Mouse (Mus musculus) ES-Bruce4 (cell line): ENCODE results near the gene Slc48a1.

Source experiments
- CTCF ChIP-seq: IDR thresholded peaks from one replicate; pipeline ENCODE4 v1.8.1; 2011; ENCODE audit warnings: low read depth, low read length
- POLR2A ChIP-seq: IDR thresholded peaks from one replicate; pipeline ENCODE4 v1.8.1; 2011; ENCODE audit warnings: low read length; ENCODE audit not compliant: insufficient read depth

DNA sequence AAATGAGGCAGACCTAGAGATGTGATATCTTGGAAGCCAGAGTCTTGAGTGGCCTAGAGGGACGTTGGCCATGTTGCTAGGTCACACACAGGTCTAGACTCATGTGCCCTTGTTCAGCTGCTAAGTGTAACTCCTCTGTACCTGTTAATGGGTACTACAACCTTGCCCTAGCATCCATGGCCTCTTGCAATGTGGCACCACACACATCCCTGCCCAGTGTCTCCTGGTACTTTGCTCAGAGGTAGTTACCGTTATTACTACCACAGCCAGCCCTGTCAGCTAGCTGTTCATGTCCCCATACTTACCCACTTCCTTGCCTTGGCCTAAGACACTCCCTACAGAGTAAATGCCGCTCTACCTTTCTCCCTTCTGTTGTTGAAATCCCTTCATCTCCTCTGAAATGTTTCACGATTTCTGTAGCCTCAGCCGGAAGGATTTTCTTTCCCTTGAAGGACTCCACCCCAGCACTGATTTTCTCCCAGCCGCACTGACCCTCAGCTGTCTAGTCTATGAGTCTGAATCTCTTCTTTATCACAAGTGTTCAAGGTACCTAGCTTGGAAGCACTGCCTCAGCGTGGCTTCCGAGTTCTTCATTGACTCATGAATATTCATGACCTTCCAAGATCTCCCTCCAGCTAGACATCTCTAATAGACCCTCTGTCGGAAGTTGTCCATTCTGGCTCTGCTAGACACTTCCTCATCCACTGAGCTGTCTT lies 54.6 kb downstream of the Slc48a1 start:
- TF ChIP-seq CTCF (no peak), POLR2A (no peak)
